Mouse (Mus musculus) embryonic fibroblast, embryonic 13.5 days (primary cell): Measurements from ENCODE around the gene Arid5a. TPM values are rescaled to one million over a fixed set of nuclear protein-coding genes. Genes with fewer than 3 reads are reported as not detected.

ENCODE experiments used
- H3K27ac ChIP-seq: 2 replicates; pipeline ENCODE4 v1.5.1; 2012; ENCODE audit warnings: low read length, control low read depth, inconsistent platforms; ENCODE audit not compliant: insufficient read depth
- H3K4me1 ChIP-seq: 2 replicates; pipeline ENCODE4 v1.6.1; 2011; ENCODE audit warnings: low read length; ENCODE audit not compliant: control insufficient read depth, insufficient read depth
- H3K4me3 ChIP-seq: 2 replicates; pipeline ENCODE4 v1.5.1; 2011; ENCODE audit warnings: mild to moderate bottlenecking, control low read depth, low read length; ENCODE audit not compliant: insufficient read depth
- CTCF ChIP-seq: IDR thresholded peaks from 2 replicates; pipeline ENCODE4 v1.5.1; 2011; ENCODE audit warnings: mild to moderate bottlenecking, control low read depth, low read length, moderate library complexity, borderline replicate concordance; ENCODE audit not compliant: insufficient read depth
- POLR2A ChIP-seq: IDR thresholded peaks from 2 replicates; pipeline ENCODE4 v1.6.1; 2011; ENCODE audit warnings: low read depth, mild to moderate bottlenecking, control low read depth, low read length, moderate library complexity
- polyA plus RNA-seq: library from polyadenylated mRNA; stranded (reverse); fragments of >200 nt; gene quantifications from 2 replicates; pipeline ENCODE4 v1.2.4, GENCODE M21; 2011; ENCODE audit warnings: low read depth; ENCODE audit not compliant: missing spikeins, insufficient read length

The Arid5a gene
- polyA plus RNA-seq, 1 experiment, result 13.8 TPM

DNA sequence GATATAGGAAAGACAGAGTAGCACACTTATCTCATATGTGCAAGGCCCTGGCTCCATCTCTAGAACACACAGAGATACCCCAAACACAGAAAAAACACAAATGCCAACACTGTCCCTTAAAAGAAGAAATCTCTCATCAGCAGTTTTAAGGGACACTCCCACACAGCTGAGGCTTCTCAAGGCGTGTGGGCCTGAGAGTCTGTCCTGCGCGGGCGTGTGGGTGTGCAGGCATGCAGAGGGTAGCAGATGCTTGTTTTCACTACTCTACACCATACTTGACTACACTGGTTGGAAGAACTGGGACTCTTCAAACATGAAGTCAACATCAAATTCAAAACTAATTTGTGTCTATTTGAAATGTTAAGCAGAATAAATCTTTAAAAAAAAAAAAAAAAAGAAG, 44.8 kb downstream of the Arid5a start:
- Histone ChIP-seq H3K4me1 (no peaks in the 10 kb centered on the region), H3K27ac (no peak overlapping the region), H3K4me3 (no peak overlapping the region)
- TF ChIP-seq CTCF, result no peak
- TF ChIP-seq POLR2A, result no peak

DNA sequence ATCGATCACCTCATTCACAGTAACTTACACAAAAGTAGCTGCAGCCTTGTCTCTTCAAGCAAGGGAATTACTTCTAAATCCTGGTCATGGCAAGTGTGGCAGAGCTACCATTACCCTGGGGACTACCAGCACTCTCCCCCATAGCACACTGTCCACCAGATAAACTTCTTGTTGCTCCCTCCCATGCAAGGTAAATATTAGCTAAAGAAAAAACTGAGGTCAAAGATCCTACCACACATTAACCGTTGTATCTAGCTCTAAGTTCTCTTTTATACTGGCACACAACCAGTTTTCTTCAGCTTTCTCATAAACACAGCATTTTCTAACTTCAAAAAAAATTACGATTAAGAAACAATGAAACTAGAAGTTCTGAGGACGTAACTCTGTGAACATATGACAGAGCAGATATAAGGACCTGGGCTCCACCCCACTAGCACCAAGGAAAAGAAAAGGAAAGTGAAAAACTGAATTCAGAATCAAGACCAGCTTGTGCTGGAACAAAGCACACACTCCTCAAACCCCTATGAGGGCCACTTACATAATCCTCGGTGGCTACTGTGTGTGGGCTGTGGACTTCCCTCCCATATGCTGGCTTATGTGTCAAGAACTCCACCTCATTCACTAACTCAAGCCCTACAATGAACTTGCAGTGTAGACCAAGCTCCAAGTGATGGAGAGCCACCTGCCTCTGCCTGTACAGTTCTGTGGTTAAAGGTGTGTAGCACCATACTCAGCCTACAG, 49.6 kb downstream of the Arid5a start:
- no peak for TF ChIP-seq POLR2A
- TF ChIP-seq CTCF, result no peak
- no peaks in the 10 kb centered on the region for H3K4me1 ChIP-seq
- H3K27ac ChIP-seq, result no peak overlapping the region
- no peak overlapping the region for H3K4me3 ChIP-seq

DNA sequence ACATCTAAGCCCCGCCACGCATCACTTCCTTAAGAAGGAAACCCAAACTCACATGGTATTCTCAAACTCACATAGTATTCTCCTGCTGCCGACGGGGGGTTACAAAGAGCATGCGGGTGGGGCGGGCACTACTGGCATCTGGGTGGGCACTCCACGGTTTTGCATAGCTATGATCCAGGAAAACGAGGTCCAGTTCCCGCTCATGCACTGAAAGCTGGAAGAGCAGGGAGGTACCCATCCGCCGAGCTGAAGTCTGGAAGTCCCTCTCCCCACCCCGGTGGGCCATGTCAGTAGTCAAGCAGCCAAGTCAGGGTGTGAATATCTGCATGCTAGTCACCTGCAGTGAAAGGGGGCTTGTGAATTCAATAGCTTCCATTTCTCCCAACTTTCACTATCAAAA, 60.2 kb downstream of the Arid5a start:
- H3K27ac ChIP-seq, result no peak overlapping the region

GRCm38 (mm10) chr1:36368112-36368968, 60.8 kb downstream of the Arid5a start:
- Histone ChIP-seq H3K27ac (no peak overlapping the region), H3K4me1 (0 out of 2 replicates have a peak, but pooled peaks cover 4% of the 10 kb centered on the region), H3K4me3 (peak overlapping the region; percentile 96)
- TF ChIP-seq CTCF (no peak), POLR2A (no peak)

More for the DNA sequence above, 60.2 kb downstream of the Arid5a start:
- Histone ChIP-seq H3K4me1 (0 out of 2 replicates have a peak, but pooled peaks cover 4% of the 10 kb centered on the region), H3K4me3 (peak overlapping the region; percentile 96)
- TF ChIP-seq POLR2A, result no peak
- TF ChIP-seq CTCF, result no peak

DNA sequence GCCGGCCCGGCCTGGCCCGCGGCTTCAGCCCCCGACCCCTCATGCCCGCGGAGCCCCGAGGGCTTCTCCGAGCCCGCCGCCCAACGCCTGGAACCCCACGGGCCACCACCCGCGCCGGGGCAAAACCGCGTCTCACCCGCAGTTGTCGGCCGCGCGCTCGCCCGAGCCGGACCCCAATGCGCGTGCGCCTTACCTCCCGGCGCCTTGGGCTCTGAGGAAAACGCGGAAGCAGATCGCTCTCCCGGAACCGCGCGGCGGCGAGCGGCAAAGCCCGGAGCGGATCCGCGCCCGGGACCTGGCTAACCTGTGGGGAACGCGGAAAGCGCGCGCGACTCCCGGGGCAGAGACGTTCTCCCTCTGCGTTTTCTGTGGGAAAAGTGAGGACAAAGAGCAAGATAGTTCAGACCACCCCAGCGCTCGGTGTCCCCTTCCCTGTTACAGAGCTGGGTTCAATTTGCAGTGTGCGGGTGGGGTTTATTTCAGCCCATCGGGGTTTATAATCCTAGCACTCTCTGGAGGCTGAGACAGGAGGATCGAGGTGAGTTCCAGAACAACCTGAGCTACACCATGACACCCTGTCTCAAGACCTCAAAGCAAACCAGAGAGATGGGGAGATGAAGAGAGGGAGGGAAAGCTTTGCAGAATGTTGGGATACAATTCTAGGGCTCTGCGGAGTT, 61.6 kb downstream of the Arid5a start, which contains the start of gene Kansl3:
Gene Kansl3, minus strand, starts transcription at position 213 of the 677 bp plus-strand sequence.
- H3K27ac ChIP-seq, result no peak within 1 kb of the TSS
- H3K4me3 ChIP-seq, result peak within 1 kb of the TSS; percentile 96
- 0 out of 2 replicates have a peak, but pooled peaks cover 4% of the 10 kb centered on the region for H3K4me1 ChIP-seq
- TF ChIP-seq CTCF (no peak), POLR2A (peak; percentile 90)

- TF ChIP-seq POLR2A (no peak), CTCF (no peak)
- Histone ChIP-seq H3K4me1 (0 out of 2 replicates have a peak, but pooled peaks cover 4% of the 10 kb centered on the region), H3K4me3 (no peak overlapping the region), H3K27ac (no peak overlapping the region)
These were observed 63.4 kb downstream of the Arid5a start for GRCm38 (mm10) chr1:36370918-36371317.

GRCm38 (mm10) chr1:36371934-36372845, 64.7 kb downstream of the Arid5a start, which contains the start of gene Fer1l5:
Fer1l5 (plus strand) TSS chr1:36372291.
- TF ChIP-seq CTCF (no peak), POLR2A (no peak)

More at GRCm38 (mm10) chr1:36371934-36372845, 64.7 kb downstream of the Arid5a start, which contains the start of gene Fer1l5:
- H3K4me3 ChIP-seq, result no peak within 1 kb of the TSS
- H3K27ac ChIP-seq, result no peak within 1 kb of the TSS
- 0 out of 2 replicates have a peak, but pooled peaks cover 4% of the 10 kb centered on the region for H3K4me1 ChIP-seq

Other genes starting within 250 kb of the Arid5a start
- 64.9 and 96.5 TPM in 2 replicates for gene Hs6st1, start 239.3 kb upstream of the Arid5a start, polyA plus RNA-seq
- gene Uggt1, start 63.0 kb upstream of the Arid5a start, polyA plus RNA-seq, result 110 and 125 TPM in 2 replicates
- 0.46 TPM in 1 of 2 replicates, not detected in the other for gene Neurl3, start 33.1 kb upstream of the Arid5a start, polyA plus RNA-seq
- 38.2 and 47.9 TPM in 2 replicates for gene Kansl3, start 61.4 kb downstream of the Arid5a start, polyA plus RNA-seq
- not detected in 2 replicates for gene Fer1l5, start 64.6 kb downstream of the Arid5a start, polyA plus RNA-seq
- gene Lman2l, start 137.5 kb downstream of the Arid5a start, polyA plus RNA-seq, result 22.7 and 25.9 TPM in 2 replicates
- gene Cnnm4, start 163.9 kb downstream of the Arid5a start, polyA plus RNA-seq, result 10.4 and 11.6 TPM in 2 replicates
- gene Cnnm3, start 204.1 kb downstream of the Arid5a start, polyA plus RNA-seq, result 4.0 and 6.2 TPM in 2 replicates
- 2.9 and 6.7 TPM in 2 replicates for gene Ankrd23, start 229.2 kb downstream of the Arid5a start, polyA plus RNA-seq
- 1.6 TPM in 1 of 2 replicates, not detected in the other for gene Gm42417, start 231.7 kb downstream of the Arid5a start, polyA plus RNA-seq
- gene Ankrd39, start 239.7 kb downstream of the Arid5a start, polyA plus RNA-seq, result 7.7 and 8.0 TPM in 2 replicates